Mouse (Mus musculus) thymus, postnatal 10 days (tissue): ENCODE data around the gene Camkmt.
A peak's percentile ranks its signal among the peaks of the same experiment; 100 is the strongest.

Source experiments
- DNase-seq, 2 experiments: peaks; one replicate each; pipeline ENCODE4 v3.0.0; 2021; ENCODE audit warnings: low spot score in 2 of 2

Camkmt gene

DNA sequence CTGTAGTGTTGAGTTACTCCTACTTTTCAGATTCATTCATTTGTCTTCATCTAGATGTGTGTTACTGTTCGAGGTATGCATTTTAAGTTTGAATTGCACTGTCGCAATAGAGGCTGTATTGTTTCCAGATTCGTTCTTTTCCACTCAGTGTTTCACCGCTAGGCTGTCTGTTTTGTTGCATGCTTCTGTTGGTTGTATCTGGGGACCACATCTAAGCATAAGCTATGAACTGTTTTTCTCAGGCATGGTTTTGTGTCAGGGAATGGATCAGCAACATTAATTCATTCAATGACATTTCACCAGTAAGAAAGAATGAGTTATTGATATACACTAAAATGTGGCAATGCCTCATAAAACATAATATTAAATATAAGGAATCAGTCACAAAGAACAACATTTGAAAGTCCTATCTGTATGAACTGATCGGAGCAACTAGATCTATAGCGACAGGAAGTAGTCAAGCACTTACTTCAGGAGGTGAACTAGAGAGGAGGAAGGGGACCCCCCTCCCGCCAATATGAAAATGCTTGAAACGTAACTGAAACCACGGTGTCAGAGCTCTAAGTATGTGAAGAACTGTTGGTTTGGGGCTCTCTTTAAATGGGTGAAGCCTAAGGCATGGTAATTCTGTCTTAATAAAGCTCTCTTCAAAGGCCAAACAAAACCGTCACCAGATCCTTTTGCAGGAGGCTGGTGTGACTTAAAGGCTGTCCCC, 80.3 kb downstream of the Camkmt start:
- no peak for DNase-seq

- no peak for DNase-seq
Observed at GRCm38 (mm10) chr17:85171951-85172350, 81.6 kb downstream of the Camkmt start.

DNA sequence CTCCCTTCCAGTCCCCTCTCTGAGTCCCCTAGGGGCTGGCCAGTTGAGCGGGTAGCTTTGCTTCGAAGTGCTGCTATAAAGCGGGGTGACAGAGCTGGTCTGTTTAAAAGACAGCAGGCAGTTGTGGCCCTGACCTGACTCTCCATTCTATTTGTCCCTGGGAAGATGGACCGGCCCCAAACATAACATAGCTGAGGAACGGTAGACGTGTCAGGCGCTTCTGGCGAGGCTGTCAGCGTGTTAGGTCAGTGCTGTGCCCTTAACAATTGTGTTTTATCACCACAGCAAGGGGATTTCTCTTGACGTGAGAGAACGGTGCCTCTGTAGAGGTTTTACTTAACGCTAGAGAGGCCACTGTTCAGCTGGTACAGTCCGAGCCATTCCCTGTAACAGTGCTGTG, 86.9 kb downstream of the Camkmt start:
- no peak for DNase-seq

DNA sequence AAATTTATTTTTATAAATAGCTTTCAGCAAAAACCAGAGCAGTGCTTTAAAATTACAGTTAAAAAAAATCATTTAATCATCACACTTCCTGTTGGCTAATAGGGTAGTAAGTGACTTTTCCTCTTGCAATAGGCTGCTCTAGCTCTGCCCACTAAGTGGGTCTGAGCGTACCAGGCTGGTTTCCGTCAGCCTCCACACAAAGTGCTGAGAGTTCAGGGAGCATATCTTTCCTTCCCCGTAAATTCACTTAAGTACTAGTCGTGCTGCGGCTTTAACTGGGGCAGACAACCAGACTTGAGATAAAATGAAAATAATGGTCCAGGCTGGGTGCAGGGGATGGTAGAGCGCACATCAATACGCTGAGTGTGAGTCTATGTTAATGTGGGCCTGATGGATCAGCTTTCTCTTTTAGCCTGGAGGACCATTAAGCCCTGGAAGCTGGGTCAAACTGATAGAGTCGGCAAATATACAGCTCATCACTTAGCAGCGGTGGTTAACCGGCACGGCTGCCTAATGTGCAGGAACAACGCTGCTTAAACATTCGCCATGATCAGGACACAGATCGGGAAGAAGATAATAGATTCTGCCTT, 90.2 kb downstream of the Camkmt start:
- no peak for DNase-seq

- peak; percentile 71 to 84 for DNase-seq
Observed at GRCm38 (mm10) chr17:85189227-85190127, 99.1 kb downstream of the Camkmt start.

- no peak for DNase-seq
Observed at GRCm38 (mm10) chr17:85190128-85190435, 99.7 kb downstream of the Camkmt start.

DNA sequence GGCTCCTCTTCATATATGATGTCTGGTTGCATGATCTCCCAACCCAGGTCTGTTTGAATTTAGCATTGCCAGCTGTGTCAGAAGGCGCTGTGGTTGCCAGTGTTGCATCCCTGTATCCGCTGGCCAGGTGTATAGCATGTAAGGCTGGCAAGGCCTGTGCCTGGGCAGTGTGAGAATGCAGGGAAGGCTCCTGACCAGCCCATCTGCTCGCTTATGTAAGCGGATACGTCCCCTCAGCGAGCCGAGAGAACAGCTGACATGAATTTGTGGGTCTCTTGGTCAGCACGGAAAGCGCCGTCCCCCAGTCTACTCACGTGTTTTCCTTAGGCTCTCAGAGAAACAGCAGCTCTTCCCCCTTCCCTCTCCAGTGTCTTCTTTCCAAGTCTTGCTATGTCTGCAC, 102.9 kb downstream of the Camkmt start:
- DNase-seq: no peak

- no peak for DNase-seq
Observed at GRCm38 (mm10) chr17:85198781-85199180, 108.4 kb downstream of the Camkmt start.

DNA sequence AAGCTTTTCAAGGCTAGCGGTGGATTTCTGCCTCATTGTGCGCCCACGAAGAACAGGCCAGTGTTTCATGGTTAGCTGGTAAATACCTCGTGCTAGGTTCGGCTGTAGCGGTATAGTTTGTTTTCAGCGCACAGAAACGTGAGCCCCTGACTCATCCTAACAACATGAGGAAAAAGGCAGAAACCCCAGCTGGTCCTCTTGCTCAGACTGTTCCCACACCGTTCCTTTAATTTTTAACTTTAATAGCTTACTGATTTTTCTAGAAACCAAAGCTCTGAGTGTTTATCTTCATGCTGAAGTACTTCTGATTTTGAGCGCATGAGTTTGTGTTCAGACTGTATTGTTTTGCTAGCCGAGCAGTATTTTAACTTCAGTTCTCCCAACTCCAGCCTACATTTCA, 109.0 kb downstream of the Camkmt start:
- DNase-seq: no peak

DNA sequence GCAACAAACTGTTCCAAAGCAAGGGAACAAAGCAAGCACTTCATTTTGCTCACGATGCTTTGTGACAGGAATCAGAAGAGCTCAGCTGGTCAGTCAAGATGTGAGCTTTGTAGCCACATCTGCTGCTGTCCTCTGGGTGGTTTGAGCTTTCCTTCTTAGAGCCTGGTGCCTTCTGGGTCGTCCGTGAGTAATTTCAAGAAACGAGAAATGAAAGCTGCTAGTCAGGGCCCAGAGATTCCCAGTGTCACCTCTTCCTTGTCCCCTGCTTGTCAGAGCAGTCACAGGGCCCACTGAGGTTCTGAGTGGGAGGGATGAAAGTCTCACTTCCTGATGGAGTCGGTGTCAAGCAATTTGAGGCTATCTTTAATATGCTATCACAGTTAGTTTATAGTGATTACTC, 127.7 kb downstream of the Camkmt start:
- DNase-seq: no peak

GRCm38 (mm10) chr17:85242109-85242508, 151.8 kb downstream of the Camkmt start:
- DNase-seq: no peak

DNA sequence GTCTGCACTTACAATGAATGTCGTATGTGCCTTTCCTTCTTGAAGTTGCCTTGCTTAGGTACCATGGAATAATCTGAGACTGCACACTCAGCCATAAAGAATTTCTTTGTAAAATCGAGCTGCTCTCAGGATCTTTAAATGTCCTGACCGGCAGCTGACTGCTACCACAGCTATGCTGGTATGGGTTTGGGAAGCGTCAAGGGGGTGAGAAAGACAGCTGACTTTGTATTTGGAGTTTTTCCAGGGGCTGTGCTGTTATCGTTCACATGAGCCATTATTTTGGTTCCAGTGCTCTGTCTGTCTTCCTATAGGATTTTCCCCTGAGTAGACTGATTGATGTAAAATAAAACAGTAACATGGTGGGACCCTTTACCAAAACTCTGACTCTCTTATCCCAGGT, 158.6 kb downstream of the Camkmt start:
- DNase-seq: no peak

DNA sequence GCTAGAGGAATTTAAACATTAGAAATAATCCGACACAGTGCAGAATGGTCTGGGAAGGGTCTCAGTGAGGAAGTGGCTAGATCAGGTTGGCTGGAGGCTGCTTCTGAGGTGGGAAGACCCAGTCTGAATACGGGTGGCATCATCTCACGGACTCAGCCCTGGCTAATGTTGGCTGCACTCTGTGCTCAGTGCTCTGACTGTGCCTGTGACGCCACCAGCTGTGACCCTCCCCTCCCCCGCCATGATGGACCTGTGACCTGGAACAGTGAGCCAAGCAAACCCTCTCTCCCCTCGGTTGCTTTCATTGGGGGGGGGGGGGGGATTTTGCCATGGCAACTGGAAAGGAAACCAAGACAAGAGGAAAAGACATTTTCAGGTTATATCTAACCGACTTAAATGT, 159.4 kb downstream of the Camkmt start:
- DNase-seq: no peak

DNA sequence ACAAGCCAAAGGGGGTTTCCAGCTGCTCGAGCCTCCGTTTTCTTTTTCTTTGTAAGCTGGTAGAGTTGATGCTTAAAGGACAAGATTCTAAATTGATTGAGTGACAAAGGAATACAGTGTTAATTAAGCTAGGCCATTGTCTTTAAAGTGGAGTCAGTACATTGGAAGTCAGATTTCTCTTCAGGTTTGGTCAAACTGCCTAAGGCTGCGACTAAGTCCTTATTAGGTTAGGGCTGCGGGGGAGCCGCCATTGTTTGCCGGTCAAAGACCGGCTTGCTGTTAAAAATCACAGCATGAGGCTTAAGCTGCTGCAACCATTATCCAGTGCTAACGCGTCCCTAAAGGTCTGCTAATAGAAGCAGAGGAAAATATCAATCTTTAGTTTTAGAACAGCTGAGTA, 166.6 kb downstream of the Camkmt start:
- DNase-seq: no peak

DNA sequence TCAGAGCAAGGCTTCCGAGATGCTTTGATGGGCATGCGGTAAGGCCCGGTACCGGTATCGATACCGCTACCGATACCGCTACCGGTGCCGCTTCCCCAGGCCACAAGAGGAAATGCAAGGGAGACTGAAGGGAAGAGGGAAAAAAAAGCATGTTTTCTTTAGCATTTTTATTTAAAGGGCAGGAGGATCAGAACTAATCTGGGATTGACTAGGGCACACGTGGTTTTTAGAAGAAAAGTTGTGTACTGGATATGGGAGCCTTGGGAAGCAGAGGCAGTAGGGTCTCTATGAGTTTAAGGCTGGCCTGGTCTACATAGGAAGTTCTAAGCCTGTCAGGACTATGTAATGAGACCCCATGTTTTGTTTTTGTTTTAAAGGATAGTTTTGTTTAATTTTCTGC, 167.0 kb downstream of the Camkmt start:
- DNase-seq: no peak

- DNase-seq: no peak
Observed at GRCm38 (mm10) chr17:85258703-85259341, 168.5 kb downstream of the Camkmt start.

GRCm38 (mm10) chr17:85266831-85267422, 176.6 kb downstream of the Camkmt start:
- no peak for DNase-seq

- DNase-seq: no peak
Observed at GRCm38 (mm10) chr17:85271466-85272175, 181.3 kb downstream of the Camkmt start.

- DNase-seq: no peak
Observed at GRCm38 (mm10) chr17:85279720-85280119, 189.4 kb downstream of the Camkmt start.

GRCm38 (mm10) chr17:85282447-85282846, 192.1 kb downstream of the Camkmt start:
- no peak for DNase-seq

DNA sequence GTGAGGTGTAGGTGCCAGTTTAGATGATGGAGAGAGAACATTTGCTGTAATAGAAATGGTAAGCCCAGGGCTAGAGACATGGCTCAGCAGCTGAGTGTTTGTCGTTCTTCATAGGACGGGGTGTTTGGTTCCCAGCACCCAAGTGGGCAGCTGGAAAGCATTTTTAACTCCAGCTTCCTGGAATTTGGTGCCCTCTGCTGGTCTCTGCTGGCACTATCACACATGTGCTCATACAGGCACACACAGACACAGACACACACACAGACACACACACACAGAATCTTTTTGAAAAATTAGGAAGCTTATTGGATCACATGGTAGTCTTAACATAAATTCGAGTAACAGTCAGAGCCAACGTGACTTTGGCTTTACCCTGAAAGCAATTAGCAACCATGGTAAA, 200.8 kb downstream of the Camkmt start:
- DNase-seq: no peak
